Mouse (Mus musculus) stomach, embryonic 15.5 days (tissue): ENCODE results near the gene Cntln. TPM values are rescaled to one million over a fixed set of nuclear protein-coding genes. Genes with fewer than 3 reads are reported as not detected.

Experiments used
- ATAC-seq: fragments of 200-750 bp; cut with Nextera tagmentation; 2 replicates; pipeline ENCODE4 v1.8.0; 2017; ENCODE audit warnings: low read depth, moderate number of reproducible peaks, moderate TSS enrichment; ENCODE audit not compliant: insufficient read depth, low FRiP score
- H3K27ac ChIP-seq: fragments of 300-500 bp; sonication (generic); 2 replicates; pipeline ENCODE4 v1.5.1; 2015; ENCODE audit warnings: mild to moderate bottlenecking, inconsistent platforms
- H3K27me3 ChIP-seq: fragments of 300-500 bp; sonication (generic); replicated peaks from 2 replicates; pipeline ENCODE4 v1.6.1; 2015; ENCODE audit warnings: inconsistent platforms
- H3K36me3 ChIP-seq: fragments of 300-500 bp; sonication (generic); 2 replicates; pipeline ENCODE4 v1.6.1; 2015; ENCODE audit warnings: inconsistent platforms
- H3K4me1 ChIP-seq: fragments of 300-500 bp; sonication (generic); 2 replicates; pipeline ENCODE4 v1.6.1; 2015; ENCODE audit warnings: inconsistent platforms
- H3K4me2 ChIP-seq: fragments of 300-500 bp; sonication (generic); 2 replicates; pipeline ENCODE4 v1.6.1; 2015; ENCODE audit warnings: mild to moderate bottlenecking, inconsistent platforms
- H3K4me3 ChIP-seq: fragments of 300-500 bp; sonication (generic); replicated peaks from 2 replicates; pipeline ENCODE4 v1.5.1; 2015; ENCODE audit warnings: inconsistent platforms
- H3K9ac ChIP-seq: fragments of 300-500 bp; sonication (generic); 2 replicates; pipeline ENCODE4 v1.6.1; 2015; ENCODE audit warnings: inconsistent platforms
- H3K9me3 ChIP-seq: fragments of 300-500 bp; sonication (generic); 2 replicates; pipeline ENCODE4 v1.6.1; 2016; ENCODE audit warnings: inconsistent platforms
- WGBS: fragments of 180-500 bp; shearing (Covaris S2); methylation state at CpG from one replicate; pipeline ENCODE4 v1.1.7; 2015; 5-methylcytosine and 5-hydroxymethylcytosine counted together
- polyA plus RNA-seq: library from polyadenylated mRNA; unstranded; fragments of >200 nt; fragmentation: Nextera tagmentation; extraction: Ambion mirVana; gene quantifications from 2 replicates; pipeline ENCODE4 v1.2.1, GENCODE M21; 2015

Cntln gene
- polyA plus RNA-seq, 1 experiment from 2014 or later, result 11.2 TPM

GRCm38 (mm10) chr4:85061676-85062075 is 177.6 kb downstream of the Cntln start:
- H3K9ac ChIP-seq, result no peak overlapping the region
- ATAC-seq, result no peak
- no peaks in the 10 kb centered on the region for H3K4me1 ChIP-seq
- H3K4me3 ChIP-seq, result no peak overlapping the region
- H3K9me3 ChIP-seq, result no peaks in the 10 kb centered on the region
- H3K4me2 ChIP-seq, result no peak overlapping the region
- WGBS, result 55% methylated on average over 2 of the region's 2 CpGs
- no peak overlapping the region for H3K27ac ChIP-seq
- no peaks in the 10 kb centered on the region for H3K27me3 ChIP-seq
- no peaks in the 10 kb centered on the region for H3K36me3 ChIP-seq

GRCm38 (mm10) chr4:85096033-85096432 is 211.9 kb downstream of the Cntln start:
- Histone ChIP-seq H3K27ac (no peak overlapping the region), H3K9me3 (no peaks in the 10 kb centered on the region), H3K4me3 (no peak overlapping the region), H3K9ac (no peak overlapping the region), H3K36me3 (no peaks in the 10 kb centered on the region), H3K4me2 (no peak overlapping the region), H3K4me1 (no peaks in the 10 kb centered on the region), H3K27me3 (no peaks in the 10 kb centered on the region)
- ATAC-seq, result no peak
- 86% methylated on average over 4 of the region's 4 CpGs for WGBS

GRCm38 (mm10) chr4:85096682-85097081 is 212.6 kb downstream of the Cntln start:
- H3K4me3 ChIP-seq, result no peak overlapping the region
- H3K4me1 ChIP-seq, result no peaks in the 10 kb centered on the region
- WGBS, result 11% methylated on average over 7 of the region's 7 CpGs
- H3K9me3 ChIP-seq, result no peaks in the 10 kb centered on the region
- H3K27me3 ChIP-seq, result no peaks in the 10 kb centered on the region
- H3K36me3 ChIP-seq, result no peaks in the 10 kb centered on the region
- H3K27ac ChIP-seq, result no peak overlapping the region
- no peak for ATAC-seq
- no peak overlapping the region for H3K9ac ChIP-seq
- no peak overlapping the region for H3K4me2 ChIP-seq

GRCm38 (mm10) chr4:85102168-85102567 is 218.1 kb downstream of the Cntln start:
- Histone ChIP-seq H3K4me1 (no peaks in the 10 kb centered on the region), H3K4me3 (no peak overlapping the region), H3K27ac (no peak overlapping the region), H3K4me2 (no peak overlapping the region), H3K36me3 (no peaks in the 10 kb centered on the region), H3K9ac (no peak overlapping the region), H3K9me3 (no peaks in the 10 kb centered on the region), H3K27me3 (no peaks in the 10 kb centered on the region)
- WGBS, result 92% methylated on average over 4 of the region's 4 CpGs
- ATAC-seq, result no peak

GRCm38 (mm10) chr4:85106416-85106815 is 222.3 kb downstream of the Cntln start:
- Histone ChIP-seq H3K4me1 (no peaks in the 10 kb centered on the region), H3K9ac (no peak overlapping the region), H3K36me3 (no peaks in the 10 kb centered on the region), H3K9me3 (no peaks in the 10 kb centered on the region), H3K4me2 (no peak overlapping the region), H3K27me3 (no peaks in the 10 kb centered on the region), H3K27ac (no peak overlapping the region), H3K4me3 (no peak overlapping the region)
- ATAC-seq, result no peak
- 70% methylated on average over 1 of the region's 1 CpGs for WGBS

GRCm38 (mm10) chr4:85106961-85107360 is 222.9 kb downstream of the Cntln start:
- no peaks in the 10 kb centered on the region for H3K4me1 ChIP-seq
- 79% methylated on average over 2 of the region's 2 CpGs for WGBS
- no peak overlapping the region for H3K27ac ChIP-seq
- H3K27me3 ChIP-seq, result no peaks in the 10 kb centered on the region
- ATAC-seq, result no peak
- H3K4me3 ChIP-seq, result no peak overlapping the region
- H3K4me2 ChIP-seq, result no peak overlapping the region
- H3K9me3 ChIP-seq, result no peaks in the 10 kb centered on the region
- H3K9ac ChIP-seq, result no peak overlapping the region
- no peaks in the 10 kb centered on the region for H3K36me3 ChIP-seq

- H3K9me3 ChIP-seq, result no peaks in the 10 kb centered on the region
- H3K27ac ChIP-seq, result no peak overlapping the region
- no peak overlapping the region for H3K4me3 ChIP-seq
- no peak overlapping the region for H3K9ac ChIP-seq
- no peak for ATAC-seq
- H3K36me3 ChIP-seq, result no peaks in the 10 kb centered on the region
- WGBS, result 84% methylated on average over 3 of the region's 3 CpGs
- no peaks in the 10 kb centered on the region for H3K27me3 ChIP-seq
- H3K4me2 ChIP-seq, result no peak overlapping the region
- no peaks in the 10 kb centered on the region for H3K4me1 ChIP-seq
These were observed 236.2 kb downstream of the Cntln start for GRCm38 (mm10) chr4:85120271-85120670.

- 69% methylated on average over 5 of the region's 5 CpGs for WGBS
- ATAC-seq, result no peak
- no peak overlapping the region for H3K9ac ChIP-seq
These were observed 265.6 kb downstream of the Cntln start for GRCm38 (mm10) chr4:85149726-85150125.

GRCm38 (mm10) chr4:85151881-85152280 is 267.8 kb downstream of the Cntln start:
- ATAC-seq, result no peak
- Histone ChIP-seq H3K9ac (no peak overlapping the region), H3K4me1 (no peaks in the 10 kb centered on the region), H3K27me3 (no peaks in the 10 kb centered on the region), H3K36me3 (no peaks in the 10 kb centered on the region), H3K4me2 (no peak overlapping the region), H3K4me3 (no peak overlapping the region), H3K27ac (no peak overlapping the region), H3K9me3 (no peaks in the 10 kb centered on the region)
- WGBS, result 59% methylated on average over 7 of the region's 7 CpGs

More at GRCm38 (mm10) chr4:85149726-85150125, 265.6 kb downstream of the Cntln start:
- no peak overlapping the region for H3K27ac ChIP-seq
- no peak overlapping the region for H3K4me2 ChIP-seq
- H3K27me3 ChIP-seq, result no peaks in the 10 kb centered on the region
- H3K9me3 ChIP-seq, result no peaks in the 10 kb centered on the region
- no peak overlapping the region for H3K4me3 ChIP-seq
- no peaks in the 10 kb centered on the region for H3K36me3 ChIP-seq
- H3K4me1 ChIP-seq, result no peaks in the 10 kb centered on the region

GRCm38 (mm10) chr4:85154361-85154760 is 270.3 kb downstream of the Cntln start:
- no peak overlapping the region for H3K27ac ChIP-seq
- ATAC-seq, result no peak
- WGBS, result 82% methylated on average over 1 of the region's 1 CpGs

GRCm38 (mm10) chr4:85161156-85161555 is 277.0 kb downstream of the Cntln start:
- Histone ChIP-seq H3K9ac (no peak overlapping the region), H3K4me1 (no peaks in the 10 kb centered on the region), H3K4me3 (no peak overlapping the region), H3K9me3 (no peaks in the 10 kb centered on the region), H3K4me2 (no peak overlapping the region), H3K36me3 (no peaks in the 10 kb centered on the region), H3K27me3 (no peaks in the 10 kb centered on the region), H3K27ac (no peak overlapping the region)
- no peak for ATAC-seq
- 52% methylated on average over 4 of the region's 4 CpGs for WGBS

More at GRCm38 (mm10) chr4:85154361-85154760, 270.3 kb downstream of the Cntln start:
- H3K4me2 ChIP-seq, result no peak overlapping the region
- H3K4me1 ChIP-seq, result no peaks in the 10 kb centered on the region
- H3K4me3 ChIP-seq, result no peak overlapping the region
- no peaks in the 10 kb centered on the region for H3K27me3 ChIP-seq
- no peaks in the 10 kb centered on the region for H3K36me3 ChIP-seq
- H3K9ac ChIP-seq, result no peak overlapping the region
- no peaks in the 10 kb centered on the region for H3K9me3 ChIP-seq

- ATAC-seq, result peak; percentile 47; the same call in 1 of the 2 replicates
- no peak overlapping the region for H3K9ac ChIP-seq
- H3K4me2 ChIP-seq, result peak overlapping the region; percentile 21; the same call in 1 of the 2 replicates
- no peaks in the 10 kb centered on the region for H3K4me1 ChIP-seq
- no peaks in the 10 kb centered on the region for H3K36me3 ChIP-seq
- no peaks in the 10 kb centered on the region for H3K27me3 ChIP-seq
- 28% methylated on average over 27 of the region's 27 CpGs for WGBS
- no peak overlapping the region for H3K4me3 ChIP-seq
- no peaks in the 10 kb centered on the region for H3K9me3 ChIP-seq
- no peak overlapping the region for H3K27ac ChIP-seq
These were observed 278.6 kb downstream of the Cntln start for GRCm38 (mm10) chr4:85162468-85163312.
